Mouse (Mus musculus) brain, embryonic 14.5 days (tissue): ENCODE data around the gene Lmna.

ENCODE experiments used
- CTCF ChIP-seq: fragments of 200-500 bp; IDR thresholded peaks from 2 replicates; pipeline ENCODE4 v1.5.1; 2012; ENCODE audit warnings: inconsistent platforms, mild to moderate bottlenecking, moderate library complexity, borderline replicate concordance; ENCODE audit not compliant: insufficient read depth, insufficient read length; ENCODE audit errors: extremely low read depth
- POLR2A ChIP-seq: fragments of 200-500 bp; IDR thresholded peaks from 2 replicates; pipeline ENCODE4 v1.6.1; 2012; ENCODE audit warnings: mild to moderate bottlenecking, inconsistent platforms, borderline replicate concordance; ENCODE audit not compliant: poor library complexity, insufficient read depth, insufficient read length, severe bottlenecking; ENCODE audit errors: extremely low read depth

DNA sequence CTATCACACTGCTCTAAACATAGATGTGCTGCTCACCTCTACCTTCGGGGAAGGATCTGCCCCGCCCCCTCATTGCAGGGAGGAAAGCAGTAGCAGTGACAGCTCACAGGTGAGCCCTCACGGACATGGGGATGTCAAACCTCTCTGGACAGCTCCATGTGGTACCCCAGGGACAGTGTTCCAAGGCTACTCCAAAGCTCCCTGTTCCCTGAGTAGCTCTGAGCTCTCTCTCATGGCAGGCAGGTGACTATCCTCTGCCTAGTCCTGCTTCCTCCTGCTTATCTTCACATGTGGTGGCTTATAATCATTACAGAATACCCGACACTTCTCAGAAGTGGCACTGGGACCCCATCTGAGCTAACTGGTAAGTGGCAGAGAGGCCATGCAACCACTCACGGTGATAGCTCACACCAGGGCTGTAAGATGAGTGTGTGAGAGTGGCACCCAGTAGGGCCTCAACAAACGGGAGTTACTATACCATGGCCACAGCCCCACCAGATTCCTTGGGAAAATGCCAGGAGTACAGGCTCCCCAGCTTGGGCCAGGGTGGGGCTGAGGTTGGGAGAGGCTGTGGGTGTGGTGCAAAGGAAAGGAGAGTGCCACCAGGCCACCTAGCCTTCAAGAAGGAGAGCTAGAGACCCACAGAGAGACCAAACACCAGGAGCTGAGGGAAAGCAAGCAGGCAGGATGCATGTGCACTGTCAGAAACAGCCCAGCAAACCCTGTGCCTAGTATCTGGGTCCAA, 37.1 kb upstream of the Lmna start:
- no peak for TF ChIP-seq POLR2A
- no peak for TF ChIP-seq CTCF
